Mouse (Mus musculus) megakaryocyte progenitor cell, adult 5-6 weeks (primary cell): ENCODE data around the gene Hipk2. TPM values are rescaled to one million over a fixed set of nuclear protein-coding genes. Genes with fewer than 3 reads are reported as not detected.

Source experiments
- ATAC-seq: replicated peaks from 2 replicates; pipeline ENCODE4 v1.8.0; 2016; ENCODE audit warnings: mild to moderate bottlenecking, moderate TSS enrichment, inconsistent platforms; ENCODE audit not compliant: poor library complexity
- total RNA-seq, 2 experiments: library from RNA; stranded (forward) in 1 of 2; stranded (reverse) in 1 of 2; fragments of 157-497, 149-512 nt in 1 of 2; fragments of 200-1000 nt in 1 of 2; gene quantifications; 2 replicates each; pipeline versions ENCODE4 v1.2.3 to v1.2.4; 2015 to 2017

Gene Hipk2
- total RNA-seq, 2 experiments from 2014 or later: 12.6 to 60.1 TPM

DNA sequence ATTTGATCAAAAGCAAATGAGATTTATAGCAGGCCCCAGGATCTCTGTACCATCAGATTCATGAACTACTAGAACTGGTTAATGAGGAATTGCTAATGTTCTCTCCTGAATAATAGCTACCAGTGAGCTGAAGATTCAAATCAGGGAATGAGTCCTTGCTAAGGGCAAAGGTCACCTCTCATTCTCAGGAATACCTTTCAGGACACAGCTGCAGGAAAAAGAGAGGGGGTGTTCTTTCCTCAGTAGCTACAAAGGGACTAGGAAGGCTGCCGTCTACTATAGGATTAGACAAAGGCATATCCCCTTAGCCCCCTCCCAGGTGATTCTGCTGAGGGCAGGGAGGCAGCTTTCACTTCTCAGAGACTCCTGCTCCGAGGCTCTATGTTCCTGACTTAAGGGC, 5.9 kb downstream of the Hipk2 start:
- no peak for ATAC-seq

DNA sequence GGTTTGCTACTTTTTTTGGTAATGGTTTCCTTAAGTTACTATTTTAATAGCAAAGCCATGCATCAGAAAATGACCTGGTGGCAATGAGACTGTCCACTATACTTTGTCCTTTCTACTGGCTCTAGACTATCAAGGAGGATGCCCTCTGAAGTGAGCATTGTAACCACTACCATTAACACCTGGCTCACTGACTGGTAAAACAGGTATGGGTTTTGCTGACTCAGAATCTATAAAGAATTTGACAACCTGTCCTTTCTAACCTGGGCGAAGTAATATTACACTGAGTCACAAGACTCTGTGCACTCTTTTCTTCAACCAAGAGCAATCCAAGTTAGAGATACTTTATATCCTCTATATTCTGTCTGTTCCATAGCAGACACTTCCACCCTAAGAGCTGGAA, 7.0 kb downstream of the Hipk2 start:
- ATAC-seq: no peak

DNA sequence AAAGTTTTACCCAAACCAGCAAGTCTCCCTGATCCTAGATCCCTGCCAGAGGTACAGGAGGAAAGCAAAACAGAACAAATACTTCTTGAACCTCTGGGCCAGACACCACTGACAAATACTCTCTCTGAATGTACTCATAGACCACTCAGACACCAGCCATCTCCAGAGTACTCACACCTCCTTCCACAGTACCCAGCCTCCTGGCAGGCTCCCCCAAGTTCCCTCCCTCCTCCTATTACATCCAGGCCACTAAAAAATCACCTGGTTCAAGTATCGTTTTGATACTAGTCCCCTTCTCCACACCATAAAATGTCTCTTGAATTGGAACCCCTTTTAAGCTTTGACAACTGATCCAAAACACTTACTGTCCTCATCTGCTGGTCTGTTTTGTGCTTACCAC, 8.7 kb downstream of the Hipk2 start:
- no peak for ATAC-seq

DNA sequence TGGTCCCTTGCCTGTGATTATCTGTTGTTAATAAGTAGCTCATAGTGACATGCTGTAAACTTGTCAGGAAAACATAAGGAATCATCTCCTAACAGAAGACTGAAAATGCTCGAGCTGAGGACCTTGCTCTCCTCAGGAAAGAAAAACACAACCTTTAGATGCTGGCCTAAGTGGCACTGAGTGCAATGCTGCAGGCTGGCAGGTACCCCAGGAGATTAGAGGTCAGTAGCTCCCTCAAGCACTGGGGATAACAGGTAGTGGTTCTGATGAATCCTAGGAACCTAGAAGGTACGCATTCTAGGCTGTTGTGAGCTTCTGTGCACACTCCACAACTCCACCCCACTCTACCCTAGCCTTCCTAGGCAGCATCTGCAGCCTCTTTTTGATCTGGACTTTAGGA, 9.2 kb downstream of the Hipk2 start:
- ATAC-seq: no peak

DNA sequence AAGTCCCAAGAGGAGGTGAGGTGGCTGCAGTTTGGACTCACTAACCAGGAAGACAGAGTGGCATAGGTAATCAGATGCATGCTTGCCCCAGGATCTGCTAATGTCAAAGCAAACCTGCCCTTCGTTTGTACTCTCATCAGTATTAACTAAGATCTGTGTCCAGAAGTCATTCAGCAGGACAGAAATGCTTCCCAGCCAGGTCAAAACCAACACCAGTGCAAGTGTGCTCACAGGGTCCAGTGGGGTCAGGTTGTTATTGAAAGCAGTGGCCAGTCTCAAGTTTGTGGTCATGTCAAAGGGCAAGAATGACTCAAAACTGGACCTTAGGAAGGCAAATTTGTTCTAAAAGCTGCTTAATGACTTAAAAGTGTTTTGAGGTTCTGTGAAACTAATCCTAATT, 9.6 kb downstream of the Hipk2 start:
- ATAC-seq: no peak

DNA sequence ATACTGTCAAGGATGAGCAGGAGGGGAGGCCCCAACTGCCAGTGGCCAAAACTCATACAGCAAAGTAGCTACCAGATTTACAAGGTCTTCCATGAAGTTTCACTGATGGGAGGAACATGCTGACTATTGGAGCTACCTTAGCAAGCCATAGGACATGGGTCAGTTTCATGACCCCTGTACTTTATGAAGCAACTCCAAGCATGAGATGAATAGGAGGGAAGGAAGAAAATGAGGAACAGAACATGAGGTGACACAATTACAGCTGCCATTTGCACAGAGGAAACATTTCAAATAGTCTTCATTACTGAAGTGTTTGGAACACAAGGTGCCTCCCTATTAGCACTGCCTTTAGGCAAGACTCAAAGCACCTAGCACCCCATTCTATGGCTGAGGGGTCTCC, 10.2 kb downstream of the Hipk2 start:
- peak; percentile 73 for ATAC-seq

DNA sequence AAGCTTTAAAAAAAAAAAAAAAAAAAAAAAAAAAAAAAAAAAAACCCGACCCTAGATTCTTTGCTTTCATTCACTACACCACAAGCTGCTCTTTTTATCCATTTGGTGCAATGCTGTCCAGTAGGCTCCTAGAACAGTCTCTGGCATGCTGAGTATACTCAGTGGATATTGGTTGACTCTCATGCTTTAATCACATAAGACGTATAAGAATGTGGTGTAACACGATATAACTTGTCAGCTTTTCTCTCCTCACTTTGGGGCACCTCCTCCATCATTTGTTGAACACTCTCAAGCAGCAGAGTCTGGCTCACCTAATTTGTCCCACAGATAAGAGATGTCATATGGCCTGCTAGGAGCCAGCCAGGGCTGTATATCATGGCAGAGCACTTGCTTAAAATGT, 12.4 kb downstream of the Hipk2 start:
- peak; percentile 44 for ATAC-seq

DNA sequence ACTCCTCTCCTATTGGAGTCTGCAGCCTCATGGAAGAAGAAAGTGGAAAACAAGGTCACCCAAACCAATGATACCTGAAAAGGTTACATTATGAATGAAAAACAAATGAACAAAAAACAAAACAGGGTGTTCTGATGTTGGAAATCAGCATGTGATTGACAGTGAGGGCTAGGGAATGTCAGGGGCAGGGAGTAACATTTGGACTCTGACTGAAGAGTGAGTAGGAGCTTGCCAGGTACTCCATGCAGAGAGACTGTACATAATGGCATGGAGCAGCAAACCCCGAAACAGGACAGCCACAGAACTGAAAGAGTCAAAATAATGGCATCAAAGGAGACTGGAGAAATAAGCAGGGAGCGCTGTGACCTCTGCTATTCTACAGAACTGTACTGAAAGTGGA, 15.7 kb downstream of the Hipk2 start:
- ATAC-seq: no peak

DNA sequence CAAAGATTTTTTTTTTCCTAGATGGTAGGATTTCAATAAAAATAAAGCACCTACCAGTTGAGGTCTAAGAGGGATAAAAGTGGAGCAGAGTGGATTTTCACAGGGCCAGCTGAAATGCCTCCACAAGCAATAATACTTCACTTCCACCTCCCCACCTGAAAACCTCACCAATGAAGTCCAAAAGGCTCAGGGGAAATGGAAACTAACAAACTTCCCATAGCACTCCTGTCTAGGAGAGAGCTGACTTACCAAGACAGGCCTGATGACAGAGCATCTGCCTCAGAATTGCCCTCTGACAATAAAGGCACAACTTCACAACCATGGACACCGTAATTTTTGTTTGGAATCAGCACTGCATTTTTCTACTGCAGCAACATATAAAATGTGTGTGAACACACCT, 16.1 kb downstream of the Hipk2 start:
- ATAC-seq: no peak

DNA sequence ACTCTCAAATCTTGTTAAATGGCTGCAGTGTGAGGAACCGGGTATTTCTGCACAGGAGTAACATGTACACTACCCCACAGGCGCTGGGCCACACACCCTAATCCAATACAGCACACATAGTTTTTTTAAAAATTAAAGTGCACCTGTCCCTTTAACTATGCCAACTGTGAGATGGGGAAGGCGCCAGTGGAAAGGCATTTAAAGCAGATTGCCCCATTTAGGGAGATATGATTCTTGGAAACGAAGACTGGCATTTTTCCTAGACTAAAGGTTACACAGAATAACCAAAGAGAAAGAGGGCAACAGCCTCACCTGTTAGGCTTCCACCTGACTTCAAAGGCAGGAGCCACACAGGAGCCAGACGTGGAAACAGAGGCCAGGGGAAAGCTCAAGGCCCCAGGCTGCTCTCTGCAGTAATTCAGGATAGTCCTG, 22.4 kb downstream of the Hipk2 start:
- ATAC-seq: no peak

DNA sequence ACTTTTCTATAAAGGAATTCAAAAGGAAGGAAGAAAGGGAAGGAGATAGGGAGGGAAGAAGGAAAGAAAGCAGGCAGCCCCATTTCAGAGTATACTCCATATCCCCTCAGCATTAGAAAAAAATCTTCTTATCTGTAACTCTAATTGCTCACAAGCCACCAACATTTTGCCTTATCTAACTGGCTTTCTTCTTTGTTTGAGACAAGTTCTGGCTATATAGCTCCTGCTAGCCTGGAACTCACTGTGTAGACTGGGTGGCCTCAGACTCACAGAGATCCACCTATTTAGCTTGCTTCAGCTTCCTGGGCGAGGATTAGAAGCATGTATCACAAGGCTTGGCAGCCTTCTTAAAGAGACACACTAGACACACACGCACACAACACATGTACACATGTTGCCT, 24.2 kb downstream of the Hipk2 start:
- ATAC-seq: peak; percentile 35

DNA sequence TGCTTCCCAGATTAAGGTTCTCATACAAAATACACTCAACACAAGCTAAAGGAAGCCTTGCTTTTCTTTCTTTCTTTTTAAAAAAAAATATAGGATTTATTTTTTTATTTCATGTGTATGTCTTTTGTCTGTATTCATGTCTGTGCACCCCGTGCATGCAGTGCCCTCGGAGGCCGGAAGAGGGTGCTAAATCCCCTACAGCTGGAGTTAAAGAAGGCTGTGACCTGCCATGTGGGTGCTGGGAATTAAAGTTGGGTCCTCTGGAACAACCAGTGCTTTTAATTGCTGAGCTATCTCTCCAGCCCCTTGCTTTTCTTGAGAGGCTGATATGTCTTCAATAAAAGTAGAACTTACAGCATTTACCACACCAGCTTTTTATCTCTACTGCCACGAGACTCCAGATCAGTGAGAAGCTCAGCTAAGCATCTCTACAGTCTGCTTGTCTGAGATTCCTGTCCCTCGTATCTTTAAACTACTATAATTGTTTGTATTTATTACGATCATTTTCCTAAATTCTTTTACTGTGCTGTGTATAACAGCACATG, 25.2 kb downstream of the Hipk2 start:
- 0 out of 2 replicates have a peak, but pooled peaks have one; percentile 12 for ATAC-seq

DNA sequence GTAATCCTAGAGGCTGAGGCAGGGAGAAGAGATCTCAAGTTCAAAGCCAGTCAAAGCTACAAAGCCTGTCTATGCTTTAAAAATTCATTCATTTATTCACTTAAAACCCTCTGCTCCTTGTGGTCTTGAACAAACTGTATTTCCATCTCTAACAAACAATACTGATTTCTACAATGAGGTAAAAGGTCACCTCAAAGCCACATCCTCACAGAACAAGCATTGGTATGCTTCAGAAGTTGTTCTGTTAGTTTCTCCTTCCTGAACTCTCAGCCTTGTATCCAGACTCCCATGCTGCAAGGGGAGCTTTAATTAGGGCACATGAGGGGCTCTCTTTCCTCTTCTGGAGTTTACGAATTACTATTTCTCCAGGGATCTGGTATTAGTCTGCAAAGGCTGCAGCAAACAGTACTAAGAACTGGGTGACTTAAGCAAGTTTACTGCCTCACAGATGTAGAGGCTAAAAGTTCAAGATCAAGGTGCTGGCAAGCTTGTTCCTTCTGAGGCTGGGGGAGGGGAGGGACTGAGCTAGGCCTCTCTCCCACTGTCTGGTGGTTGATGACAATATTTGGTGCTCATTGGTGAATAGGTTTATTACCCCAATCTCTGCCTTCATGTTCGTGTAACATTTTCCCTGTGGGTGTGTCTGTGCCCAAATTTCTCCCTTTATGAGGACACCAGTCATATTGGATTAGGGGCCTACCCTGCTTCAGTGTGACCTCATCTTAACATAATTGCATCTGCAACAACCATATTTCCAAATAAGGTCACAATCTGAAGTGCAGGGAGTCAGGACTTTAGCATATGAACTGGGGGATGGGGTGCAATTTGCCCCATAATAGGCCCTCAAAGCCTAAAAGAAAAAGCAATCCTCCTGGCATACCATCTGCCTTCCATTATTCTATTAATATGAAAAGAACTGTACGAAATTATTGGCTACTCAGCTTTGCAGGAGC, 27.7 kb downstream of the Hipk2 start:
- ATAC-seq: no peak

DNA sequence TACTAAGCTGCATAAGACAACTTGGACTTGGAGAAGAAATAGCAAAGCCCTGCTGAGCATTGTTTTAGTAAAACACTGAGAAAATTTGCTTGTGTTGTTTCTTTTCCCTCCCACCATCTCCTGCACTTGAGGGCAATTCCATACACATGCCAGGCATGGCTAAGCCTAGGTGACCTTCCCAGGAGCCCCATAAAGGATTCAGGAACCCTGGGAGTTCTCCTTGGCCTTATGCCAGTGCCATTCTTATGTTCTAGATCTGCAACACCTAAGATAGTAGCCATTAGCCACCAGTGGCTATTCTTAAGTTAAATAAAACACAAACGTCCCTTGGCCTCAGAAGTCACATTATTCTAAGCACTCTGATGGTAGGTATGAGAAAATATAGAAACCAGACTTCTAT, 28.5 kb downstream of the Hipk2 start:
- ATAC-seq: no peak

DNA sequence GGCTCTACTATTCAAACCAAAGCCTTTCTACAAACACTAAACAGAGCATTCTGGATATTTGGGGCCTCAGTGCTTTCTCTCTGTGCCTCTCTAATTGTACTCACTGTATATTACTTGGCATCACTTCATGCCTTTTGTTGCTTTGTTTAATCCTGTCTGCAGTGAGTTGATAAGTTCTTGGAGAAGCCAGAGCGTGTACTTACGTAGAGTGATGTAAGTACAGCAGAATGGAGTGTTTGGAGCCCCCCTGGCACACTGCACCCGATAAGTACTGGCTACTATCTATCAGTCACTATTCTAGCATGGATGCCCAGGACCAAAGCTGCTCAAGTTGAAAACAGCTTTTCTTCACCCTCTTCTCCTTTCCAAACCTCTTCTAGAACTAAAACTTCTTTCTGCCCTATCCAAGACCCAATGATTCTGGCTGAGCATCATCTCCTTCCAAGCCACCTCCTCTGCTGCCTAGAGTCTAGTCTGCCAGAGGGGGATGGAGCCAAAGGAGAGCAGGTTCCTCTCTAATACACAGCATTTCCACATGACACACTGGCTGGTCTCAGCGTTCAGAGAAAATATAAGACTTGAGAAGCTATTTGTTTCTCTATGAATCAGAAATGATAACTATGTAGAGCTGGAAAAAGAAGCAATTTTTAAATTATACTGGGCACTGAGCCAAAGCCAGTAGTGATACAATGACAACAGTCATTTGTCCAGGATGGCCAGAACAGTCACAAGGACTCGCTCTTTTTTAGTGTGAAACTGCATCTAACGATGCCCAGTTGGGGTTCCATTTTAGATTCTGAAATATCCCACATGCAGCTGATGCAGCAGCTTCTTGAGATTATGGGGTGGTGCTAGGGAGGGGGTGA, 29.4 kb downstream of the Hipk2 start:
- ATAC-seq: peak; percentile 77

DNA sequence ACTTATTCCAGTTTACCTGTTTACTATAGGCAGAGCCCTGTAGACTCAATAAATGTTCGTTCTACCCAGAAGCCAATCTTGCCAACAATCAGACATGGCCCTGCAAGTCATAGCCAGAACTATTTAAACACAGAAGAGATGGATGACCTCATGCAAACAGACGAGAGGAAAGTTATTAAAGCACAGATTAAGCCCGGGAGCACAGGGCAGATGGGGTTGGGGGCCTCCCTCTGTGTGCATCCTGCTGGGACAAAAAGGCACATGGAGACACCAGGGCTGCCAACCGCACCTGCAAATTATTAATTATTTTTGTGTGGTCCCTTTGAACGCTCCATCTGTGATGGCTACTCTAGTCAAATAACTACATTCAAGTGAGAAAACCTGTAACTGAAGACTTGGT, 30.1 kb downstream of the Hipk2 start:
- no peak for ATAC-seq

DNA sequence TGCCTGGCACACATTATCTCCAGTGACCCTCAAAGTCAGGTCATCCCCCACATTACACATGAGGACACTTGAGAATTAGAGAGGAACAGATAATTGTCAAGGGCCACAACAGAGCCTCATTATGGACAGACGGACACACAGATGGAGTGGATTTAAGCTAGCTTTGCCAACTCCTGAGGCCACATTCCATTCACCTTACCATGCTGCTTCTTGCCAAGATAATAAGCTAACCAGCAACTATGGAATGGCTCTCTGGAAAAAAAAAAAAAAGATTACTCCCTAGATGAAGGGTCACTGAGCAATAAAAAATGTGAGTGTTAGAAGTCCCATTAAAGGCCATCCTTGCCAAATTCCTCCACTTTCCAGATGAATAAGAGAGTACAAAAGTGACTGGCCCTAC, 30.8 kb downstream of the Hipk2 start:
- ATAC-seq: no peak

DNA sequence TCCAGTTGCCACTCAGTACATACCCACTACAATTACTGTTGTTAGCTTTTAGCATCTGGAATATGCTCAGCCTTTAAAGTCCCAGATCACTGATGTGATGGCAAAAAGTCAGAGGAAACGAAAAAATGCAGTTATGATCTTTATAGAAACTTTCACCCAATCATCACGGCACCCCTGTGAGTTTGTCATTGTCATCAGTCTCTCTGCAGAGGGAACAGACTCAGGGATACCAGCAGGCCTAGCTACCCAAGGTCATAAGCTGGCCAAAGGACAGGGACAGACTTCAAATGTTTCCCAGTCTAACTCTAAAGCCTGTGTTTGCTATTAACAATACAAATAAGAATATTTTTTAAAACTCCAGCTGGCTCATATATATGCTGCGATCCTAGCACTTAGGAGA, 34.4 kb downstream of the Hipk2 start:
- ATAC-seq: no peak

DNA sequence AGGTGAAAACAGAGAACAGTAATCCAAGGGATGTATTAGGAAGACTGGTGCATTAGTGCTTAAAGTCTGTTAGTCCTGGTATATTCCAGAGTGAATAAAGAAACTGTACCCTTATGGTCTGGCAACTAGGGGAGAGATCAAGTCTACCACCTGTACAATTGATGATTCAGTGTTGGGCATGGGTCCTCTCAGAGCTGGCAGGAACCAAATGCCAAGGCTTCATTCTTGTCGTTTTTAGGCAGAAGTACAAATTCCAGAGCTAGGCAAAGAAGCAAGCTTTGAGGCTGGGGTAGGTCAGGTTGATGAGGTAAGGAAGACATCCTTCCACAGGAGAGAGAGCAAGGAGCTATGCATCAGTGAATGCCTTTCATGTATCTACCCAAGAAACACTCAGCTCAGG, 35.2 kb downstream of the Hipk2 start:
- ATAC-seq: no peak

DNA sequence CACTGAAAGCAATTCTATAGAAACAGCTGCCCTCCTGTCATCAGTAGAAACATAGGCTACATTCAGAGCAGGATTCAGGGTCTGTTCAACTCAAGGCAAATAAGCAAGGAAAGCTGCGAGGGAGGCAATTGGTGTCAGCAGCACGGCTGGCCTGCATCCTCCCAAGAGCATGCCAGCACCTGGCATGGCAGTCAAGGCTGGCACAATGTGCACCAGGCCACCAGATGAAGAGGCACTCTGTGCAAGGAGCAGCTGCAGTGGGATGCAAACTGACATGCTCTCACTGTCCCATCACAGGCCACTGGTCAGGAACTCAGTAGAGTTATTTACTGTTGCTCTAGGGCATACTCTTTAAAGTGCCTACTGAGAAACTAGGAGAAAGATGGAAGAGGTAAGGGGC, 35.6 kb downstream of the Hipk2 start:
- ATAC-seq: no peak

DNA sequence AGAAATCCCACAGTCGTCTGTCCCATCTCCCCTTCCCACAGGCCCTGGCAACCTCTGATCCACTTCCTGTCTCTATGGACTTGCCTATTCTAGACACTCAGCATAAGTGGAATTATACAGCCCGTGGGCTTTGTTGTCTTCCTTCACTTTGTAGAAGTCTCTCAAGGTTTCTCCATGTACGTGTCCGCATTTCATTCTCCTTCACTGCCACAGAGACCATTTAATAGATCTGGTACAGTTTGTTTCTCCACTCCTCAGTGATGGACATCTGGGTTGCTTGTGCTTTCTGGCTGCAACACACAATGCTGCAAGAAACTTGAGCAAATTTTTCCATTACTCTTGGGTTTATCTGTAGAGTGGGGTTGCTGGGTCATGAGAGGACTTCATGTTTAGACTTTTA, 36.1 kb downstream of the Hipk2 start:
- no peak for ATAC-seq

DNA sequence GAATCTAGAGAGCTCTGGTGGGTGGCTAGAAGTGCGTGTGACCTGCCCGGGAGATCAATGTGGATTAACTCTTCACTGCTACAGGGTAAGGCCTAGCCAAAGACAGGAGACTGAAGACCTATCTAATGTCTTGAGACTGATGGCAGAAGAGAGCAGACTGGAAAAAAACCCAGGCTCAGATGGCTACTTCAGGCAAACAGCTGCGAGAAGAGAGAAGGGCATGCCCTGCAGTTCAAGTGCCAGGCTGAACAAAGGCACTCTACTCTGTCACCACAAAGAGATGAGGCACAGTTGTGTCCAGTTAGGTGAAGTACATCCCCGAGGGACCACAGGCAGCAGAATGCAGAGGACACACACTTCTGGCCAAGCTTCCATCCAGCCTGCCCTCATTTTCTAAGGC, 37.9 kb downstream of the Hipk2 start:
- ATAC-seq: no peak
